Mouse (Mus musculus) spleen, postnatal 4 days (tissue): Measurements from ENCODE around the gene Esrra.

Source experiments
- DNase-seq, 2 experiments: peaks; one replicate each; pipeline ENCODE4 v3.0.0; 2022; ENCODE audit warnings: low spot score in 2 of 2

The Esrra gene

DNA sequence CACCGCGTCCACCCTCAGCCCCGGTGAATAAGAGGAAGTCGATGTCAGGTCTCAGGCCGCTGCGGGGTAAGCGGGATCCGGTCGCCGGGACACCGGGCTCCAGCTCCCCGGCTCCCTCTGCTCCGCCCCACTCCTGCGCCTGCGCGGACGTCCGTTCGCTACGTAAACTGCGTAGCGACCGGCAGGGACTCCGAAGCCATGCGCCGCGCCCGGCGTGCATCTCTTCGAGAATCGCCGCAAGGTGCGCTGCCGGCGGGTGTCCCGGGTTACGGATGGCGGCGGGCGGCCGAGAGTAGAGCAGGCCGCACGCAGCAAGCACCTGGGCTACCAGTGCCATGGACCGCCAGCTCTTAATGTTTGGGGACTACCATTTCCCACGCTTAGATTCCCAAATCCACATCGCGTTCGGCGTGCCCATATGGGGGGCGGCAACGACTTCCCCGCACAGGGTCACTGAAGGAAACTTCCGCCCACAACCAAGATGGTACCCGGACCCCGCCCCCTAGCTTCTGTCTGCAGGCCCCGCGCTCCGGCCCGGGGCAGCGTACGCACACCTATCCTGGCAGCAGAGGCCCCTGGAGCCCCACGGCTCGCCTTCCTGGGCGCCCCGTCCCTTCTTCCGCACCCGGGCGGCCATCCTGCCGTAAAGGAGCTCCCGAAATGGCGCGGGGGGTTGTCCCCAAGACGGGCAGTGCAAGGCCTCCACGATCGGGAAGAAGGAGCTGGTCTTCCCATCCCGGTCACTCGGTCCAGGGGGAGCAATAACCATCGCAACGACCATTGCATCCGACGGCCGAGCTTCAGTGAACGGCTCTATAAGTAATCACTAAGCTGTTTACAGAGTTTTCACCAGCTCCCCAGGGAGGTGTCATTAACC lies 20.0 kb upstream of the Esrra start, which contains the start of gene Bad:
Bad (plus strand) TSS at position 490 of the 877 bp plus-strand sequence.
- peak; percentile 95 to 99 for DNase-seq

DNA sequence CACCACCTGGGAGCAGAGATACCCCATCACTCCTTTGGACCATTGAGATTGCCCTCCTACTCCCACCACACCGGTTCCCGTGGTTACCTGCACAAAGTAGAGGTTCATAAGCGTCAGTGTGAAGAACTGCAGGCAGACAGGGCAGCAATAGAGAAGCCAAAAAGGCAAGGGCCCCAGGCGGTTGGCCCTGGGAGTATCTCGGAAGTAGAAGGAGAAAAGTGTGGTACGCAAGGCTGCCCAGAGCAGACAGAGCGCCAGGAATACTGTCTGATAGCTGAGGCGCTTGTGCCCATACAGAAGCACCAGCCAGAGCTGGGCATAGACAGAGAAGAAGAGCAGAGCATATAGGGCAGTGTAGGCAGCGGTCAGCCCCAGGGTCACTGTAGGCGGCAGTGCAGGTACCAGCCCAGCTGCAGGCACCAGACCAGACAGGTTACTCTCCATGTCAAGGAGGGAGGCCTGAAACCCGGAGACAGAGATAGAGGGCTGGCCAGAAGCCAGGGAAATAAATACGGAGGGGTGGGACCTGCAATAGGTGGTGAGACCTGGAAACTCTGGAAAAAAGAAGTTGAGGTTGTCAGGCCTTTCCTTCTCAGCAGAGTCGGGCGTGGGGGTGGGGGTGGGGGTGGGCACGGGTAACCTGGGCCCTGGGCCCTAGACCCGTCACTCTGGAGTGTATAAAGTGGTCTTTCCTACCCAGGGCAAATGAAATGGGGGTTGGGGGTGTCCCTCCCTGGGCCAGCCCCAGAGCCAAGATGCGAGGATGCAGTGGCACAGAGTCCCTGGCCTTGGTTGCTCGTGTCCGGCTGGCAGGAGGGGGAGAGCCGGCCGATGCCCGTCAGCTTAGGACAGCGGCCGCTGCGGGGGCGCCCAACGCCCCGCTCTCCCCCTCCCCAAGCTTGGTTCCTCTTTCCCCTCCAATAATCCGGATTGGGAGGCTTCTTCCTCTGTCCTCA lies 19.1 kb upstream of the Esrra start:
- peak in 1 of 2 experiments; percentile 65 for DNase-seq

DNA sequence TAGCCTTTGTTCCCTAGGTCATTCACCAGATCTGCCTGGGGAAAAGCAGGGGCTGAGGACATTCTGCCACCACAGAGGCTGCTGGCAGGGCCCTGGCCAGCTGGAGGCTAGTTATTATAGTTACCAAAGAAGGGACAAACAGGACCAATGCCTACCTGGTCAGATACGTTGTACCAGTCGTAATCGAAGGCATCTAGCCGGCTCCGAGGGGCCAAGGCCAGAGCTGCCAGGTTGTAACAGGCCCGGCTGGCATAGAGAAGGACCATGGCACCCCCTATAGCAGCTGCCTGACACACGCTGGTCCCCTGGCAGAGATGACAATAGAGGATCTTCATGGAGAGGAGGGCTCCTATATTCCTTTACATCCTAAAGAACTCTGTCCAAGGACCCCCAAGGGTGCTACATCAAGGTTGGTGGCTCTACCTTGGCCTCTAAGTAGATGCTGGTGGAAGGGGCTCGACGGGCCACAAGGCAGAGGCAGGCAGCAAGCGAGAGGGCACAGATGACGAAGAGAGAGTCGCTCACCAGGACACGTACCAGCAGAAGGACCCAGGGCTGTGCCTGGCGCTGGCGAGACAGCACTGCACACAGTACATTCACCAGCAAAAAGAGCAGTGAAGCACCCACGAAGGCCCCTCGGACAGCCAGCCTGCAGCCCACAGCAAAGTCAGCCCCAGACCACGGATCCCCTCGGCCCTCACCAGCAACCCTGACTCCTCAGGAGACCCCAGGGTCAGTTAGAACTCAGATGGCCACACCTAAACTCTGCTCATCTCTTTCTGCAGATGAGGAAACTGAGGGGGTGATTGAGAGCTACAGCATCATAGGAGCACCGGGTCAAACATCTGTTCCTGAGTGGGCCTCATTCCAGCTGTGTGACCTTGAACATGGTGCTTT lies 17.7 kb upstream of the Esrra start:
- peak in 1 of 2 experiments; percentile 63 for DNase-seq

DNA sequence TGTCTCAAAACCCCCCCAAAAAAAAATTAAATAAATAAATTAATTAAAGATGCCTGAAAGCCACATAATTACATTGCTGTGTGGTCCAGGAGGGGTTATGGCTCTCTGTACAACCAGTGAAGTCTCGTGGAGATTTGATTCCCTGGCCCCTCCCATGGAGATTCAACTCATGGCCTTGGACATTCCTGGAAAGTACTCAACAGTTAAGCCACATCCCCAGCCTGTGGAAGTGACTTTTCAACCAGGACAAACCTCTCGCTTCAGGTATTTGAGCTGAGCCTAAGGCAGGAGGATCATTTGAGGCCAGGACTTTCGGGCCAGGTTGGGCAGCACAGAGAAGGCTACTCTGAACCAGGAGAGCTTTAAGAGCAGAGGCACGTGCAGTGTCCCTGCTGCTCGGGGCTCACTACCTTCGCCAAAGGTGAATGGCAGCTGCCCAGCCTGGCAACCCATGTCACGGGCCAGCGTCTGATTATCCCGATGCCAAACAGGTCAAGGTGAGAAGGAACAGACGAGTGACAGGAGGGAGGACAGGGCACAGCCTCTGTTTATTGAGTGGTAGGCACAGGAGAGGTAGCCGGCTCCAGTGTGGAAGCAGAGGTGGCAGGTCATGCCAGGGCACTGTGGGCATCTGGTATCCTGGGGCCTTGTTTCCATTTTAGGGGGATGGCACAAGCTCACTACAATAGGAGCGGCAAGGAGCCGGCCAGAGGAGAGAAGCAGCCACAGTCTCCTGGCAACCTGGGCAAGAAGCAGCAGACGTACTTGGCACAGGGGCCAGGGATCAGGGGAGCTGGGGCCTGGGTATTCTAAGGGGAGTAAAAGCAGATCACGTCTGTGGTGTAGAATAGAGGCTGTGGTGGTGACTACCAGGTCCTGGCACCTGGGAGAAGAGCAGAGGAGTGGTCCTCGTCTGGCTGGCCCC lies 16.2 kb upstream of the Esrra start:
- no peak for DNase-seq

DNA sequence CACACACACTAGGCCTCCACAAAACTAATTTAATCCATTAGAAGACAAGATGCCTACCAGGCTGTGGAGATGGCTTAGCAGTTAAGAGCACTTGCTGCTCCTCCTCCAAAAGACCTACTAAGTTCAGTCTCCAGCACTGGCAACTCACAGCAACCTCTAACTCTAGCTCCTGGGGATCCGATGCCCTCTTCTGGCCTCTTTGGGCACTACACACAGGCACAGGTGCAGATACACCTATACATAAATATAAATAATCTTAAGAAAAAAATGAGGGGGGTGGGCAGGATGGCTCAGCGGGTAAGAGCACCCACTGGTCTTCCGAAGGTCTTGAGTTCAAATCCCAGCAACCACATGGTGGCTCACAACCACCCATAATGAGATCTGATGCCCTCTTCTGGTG lies 14.7 kb upstream of the Esrra start:
- peak; percentile 44 to 80 for DNase-seq

DNA sequence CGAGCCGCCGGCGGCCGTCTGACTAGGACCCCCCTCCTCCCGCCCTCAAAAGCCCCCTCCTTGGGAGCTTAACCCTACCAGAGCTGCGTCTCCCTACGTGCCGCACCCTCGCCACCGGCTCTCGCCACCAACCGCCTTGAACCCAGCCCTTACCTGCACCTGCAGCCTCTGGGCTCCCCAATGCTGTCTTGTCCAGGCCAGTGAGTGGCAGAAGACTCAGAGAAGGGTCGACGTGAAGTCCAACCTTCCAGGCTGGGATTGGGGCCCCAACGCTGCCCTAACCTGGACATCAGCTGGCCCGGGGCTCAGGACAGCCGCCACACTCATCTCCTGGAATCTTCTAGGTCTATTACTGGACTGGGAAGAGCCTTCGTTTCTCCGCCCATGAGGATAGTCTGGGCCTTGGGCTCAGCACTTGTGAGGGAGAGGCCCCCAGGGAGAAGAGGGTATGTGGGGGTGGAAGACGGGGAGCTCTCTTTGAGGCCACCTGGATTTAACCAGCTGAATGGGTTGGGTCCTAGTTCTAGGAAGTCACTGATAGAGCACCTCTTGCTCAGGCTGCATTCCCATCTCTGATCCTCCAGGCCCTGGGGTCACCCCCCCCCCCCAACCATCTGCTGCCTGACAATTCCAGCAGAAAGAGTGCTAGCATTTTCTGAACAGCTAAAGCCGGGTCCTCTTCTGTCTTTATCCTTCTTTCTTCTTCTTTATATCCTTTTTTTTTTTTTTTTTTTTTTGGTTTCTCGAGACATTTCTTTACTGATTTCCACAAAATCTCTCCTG lies 12.8 kb upstream of the Esrra start, which contains the start of gene Kcnk4:
Kcnk4 (minus strand) TSS at position 321 of the 783 bp plus-strand sequence.
- DNase-seq: peak in 1 of 2 experiments; percentile 64

DNA sequence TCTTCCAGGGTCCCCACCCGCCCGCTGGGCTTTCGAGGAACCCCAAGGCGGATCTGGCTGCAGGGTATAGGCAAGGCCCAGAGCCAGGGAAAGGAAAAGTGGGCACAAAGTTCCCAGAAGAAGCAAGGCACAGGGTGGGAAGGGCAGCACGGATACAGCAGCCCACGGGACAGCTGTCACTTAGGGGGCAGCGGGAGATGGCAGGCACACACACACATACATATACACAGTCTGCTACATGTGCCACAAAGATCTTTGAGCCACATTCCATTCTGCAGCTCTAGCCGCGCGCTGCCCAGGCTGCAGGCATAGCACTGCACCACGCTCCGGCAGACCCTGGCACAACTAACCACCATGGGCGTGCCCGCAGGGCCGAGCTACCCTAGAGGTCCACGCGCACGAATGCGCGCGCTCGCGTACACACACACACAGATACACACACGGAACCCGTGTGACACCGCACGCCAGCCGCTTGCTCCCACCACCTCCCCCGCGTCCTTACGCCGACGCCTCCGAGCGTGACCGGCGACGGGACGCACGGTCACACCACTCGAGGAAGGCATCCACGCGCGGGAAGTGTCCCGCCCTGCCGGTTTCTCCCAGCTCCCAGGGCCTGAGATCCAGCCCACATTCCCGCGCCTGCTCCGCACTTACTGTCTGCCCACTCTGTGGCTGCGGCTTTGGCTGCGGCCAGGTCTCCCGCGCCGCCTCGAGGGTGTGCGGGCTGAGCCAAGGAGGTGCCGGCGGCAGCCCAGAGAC lies 12.0 kb upstream of the Esrra start:
- peak in 1 of 2 experiments; percentile 68 for DNase-seq

DNA sequence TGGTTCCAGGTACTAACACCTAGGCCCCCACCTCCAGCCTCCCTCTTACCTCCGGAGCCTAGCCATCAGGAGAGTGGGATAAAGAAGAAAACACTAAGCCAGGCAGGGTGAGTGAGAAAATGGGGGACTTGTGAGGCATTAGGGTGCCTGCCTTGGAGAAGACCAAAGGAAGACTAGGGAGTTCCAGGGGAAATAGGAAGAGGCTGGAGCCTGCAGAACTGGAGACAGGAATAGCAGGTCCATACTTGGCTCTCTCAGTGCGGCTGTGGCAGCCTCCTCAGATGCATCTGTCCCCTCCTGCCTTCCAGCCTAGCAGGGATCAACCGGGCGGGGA lies 11.5 kb upstream of the Esrra start:
- DNase-seq: no peak

DNA sequence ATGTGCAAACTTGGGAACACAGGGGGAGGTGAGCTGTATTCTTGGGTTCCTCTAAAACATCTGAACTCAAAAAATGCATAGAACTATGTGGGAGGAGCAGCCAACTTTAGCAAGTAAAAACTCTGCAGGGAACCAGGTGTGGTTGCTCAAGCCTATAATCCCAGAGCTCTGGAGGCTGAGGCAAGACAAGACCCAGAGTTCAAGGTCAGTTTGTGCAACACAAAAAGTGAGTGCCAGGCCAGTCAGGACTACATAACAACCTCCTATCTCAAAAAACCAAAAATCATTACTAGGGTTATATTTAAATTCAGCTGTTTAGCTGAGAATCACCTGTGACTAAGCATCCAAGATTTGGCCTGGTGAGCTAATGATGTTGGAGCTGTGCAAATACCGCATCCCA lies 10.4 kb upstream of the Esrra start:
- DNase-seq: no peak

DNA sequence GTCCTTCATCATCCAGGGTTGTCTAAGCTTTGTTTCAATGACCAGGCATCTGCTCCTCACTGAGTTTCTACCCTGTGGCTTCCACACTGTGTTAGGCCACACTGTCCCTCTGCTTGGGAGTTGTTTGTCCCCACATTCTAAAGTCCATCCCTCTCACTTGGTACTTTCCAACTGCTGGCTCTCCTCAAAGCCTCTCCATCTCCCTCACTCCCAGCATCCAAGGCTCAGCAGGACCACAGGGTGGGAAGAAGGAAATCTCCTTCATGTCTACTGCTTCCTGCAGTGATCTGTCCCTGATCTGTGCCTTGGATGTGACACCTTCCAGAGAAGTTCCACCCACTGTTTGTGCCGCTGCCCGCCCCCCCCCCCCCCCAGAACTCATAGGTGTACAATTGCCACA lies 9.4 kb upstream of the Esrra start:
- DNase-seq: no peak

DNA sequence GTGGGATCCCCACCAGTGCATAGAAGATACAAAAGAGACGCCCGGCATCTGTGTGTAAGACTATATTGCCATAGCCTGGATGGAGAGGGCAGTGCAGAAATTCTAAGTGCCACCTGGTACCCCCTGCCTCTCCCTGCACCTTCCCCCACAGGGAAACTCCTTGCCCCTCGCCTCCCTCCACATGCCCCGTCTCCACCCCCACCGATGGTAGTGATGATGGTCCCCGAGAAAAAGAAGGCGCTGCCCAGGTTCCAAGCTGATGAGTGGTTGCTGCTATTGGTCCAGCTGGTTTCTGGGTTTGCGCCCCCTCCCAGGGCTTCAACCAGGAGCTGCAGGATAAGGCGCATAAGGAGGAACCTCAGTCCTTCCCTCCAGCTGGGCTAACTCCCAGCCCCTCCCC lies 6.5 kb upstream of the Esrra start:
- peak in 1 of 2 experiments; percentile 58 for DNase-seq

DNA sequence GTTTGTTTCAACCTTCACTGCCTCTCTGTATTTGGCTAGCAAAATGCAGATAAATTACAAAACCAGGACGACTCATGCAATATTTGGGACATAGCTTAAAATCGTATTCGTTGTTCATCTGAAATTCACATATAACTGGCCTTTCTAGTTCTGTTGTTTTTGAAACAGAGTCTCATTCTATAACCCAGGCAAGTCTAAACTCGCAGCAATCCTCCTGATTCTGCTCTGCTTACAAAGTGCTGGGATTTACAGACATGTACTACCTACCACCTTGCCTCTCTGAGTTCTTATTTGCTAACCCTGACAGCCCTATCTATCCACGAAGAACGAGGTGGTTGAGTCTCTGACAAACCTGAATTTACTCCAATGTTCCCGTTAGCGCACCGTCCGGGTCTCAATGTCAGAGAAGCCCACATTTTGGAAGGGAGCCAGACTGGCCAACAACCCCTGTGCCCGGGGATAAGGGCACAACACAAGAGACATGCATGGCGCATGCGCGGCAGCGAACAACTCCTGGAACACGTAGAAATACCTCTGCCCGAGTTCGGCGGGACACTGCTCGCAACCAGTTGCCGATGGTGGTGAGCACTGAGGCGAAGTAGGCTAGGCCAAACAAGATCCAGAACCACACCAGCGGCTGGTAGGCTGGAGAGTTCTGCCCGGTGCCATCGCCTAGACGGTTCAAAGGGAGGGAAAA lies 5.1 kb upstream of the Esrra start:
- DNase-seq: peak in 1 of 2 experiments; percentile 68

DNA sequence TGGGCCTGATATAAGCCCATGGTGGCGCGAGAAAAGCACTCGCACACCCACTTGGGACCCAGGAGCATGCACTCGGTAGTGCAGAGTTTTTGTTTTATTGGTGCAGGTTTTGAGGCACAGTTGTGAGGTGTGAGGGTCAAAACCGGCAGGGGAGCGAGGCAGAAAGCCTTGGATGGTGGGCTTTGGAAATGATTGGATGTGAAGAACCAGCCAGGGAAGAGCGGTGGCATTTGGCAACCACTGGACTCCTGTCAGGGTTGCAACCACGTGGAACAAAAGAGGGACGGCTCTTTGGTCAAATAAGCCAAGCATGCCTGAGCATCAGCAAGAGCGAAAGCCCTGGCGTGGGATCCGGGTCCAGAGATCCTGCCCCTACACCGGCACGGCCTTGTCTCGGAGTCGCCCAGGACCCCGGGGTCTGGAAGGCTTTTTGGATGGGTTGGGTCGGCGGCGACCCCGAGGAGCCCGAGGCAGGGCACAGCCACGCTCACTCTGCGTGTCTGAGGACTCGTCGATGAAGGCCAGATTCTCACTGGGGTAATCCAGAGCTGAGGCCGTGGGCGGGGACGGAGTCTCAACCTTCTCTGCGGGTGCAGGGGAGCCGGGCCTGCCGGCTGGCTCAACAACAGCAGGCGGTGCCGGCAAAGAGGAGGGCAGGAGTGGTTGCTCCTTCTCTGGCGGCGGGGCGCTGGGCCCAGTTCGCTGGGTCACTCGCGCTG lies 4.2 kb upstream of the Esrra start:
- DNase-seq: peak in 1 of 2 experiments; percentile 69

DNA sequence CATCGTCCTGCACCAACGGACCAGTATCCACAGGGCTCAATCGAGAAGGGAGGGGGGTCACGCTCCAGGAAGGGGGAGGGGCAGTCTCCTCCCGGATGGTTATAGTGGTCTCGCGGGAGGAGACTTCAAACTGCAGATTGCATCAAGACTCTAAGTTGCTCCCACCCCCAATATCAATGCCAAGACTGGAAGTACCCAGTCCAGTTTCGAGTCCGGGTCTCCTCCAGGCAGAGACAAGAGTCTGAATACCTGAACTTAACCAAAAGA lies 3.6 kb upstream of the Esrra start, which contains the start of gene Catsperz:
Catsperz (minus strand) TSS at position 74 of the 267 bp plus-strand sequence.
- DNase-seq: no peak

DNA sequence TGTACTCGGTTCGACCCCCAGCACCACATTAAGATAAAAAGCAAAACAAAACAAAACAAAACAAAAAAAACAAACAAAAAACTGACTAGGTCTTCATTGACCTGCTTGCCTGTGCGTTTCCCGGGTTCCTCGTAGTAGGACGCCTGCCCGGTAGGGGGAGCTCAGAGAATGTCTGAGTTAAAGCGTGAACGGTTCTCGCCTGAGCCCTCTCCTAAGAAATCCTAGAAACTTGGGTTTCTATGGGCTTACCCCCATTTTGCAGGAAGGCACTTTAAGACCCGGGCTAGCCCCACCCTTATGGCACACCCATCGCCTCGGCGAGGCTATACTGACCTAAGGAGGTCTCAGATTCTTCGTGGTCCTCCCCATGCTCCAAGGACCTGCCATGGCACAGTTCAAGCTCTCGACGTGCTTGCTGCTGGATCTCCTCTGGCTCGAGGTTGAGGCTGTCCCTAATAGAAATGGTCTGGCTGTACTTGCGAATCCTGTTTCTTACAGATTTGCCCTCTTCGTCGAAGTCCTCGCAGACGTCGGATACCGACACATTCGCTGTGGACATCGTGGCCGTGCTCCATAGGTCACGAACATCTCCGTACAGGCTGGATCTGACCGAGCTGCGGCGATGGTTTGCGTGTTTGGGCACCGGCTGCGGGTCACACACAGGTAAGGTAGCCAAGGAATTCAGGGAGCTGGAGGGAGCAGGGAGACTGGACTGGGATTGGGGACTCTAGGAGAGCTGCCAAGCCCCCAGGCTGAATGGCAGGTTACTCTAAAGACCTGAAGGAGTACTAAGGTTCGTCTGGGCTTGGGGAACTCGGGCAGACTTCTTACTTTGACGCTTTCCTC lies 3.1 kb upstream of the Esrra start:
- peak; percentile 83 to 95 for DNase-seq

DNA sequence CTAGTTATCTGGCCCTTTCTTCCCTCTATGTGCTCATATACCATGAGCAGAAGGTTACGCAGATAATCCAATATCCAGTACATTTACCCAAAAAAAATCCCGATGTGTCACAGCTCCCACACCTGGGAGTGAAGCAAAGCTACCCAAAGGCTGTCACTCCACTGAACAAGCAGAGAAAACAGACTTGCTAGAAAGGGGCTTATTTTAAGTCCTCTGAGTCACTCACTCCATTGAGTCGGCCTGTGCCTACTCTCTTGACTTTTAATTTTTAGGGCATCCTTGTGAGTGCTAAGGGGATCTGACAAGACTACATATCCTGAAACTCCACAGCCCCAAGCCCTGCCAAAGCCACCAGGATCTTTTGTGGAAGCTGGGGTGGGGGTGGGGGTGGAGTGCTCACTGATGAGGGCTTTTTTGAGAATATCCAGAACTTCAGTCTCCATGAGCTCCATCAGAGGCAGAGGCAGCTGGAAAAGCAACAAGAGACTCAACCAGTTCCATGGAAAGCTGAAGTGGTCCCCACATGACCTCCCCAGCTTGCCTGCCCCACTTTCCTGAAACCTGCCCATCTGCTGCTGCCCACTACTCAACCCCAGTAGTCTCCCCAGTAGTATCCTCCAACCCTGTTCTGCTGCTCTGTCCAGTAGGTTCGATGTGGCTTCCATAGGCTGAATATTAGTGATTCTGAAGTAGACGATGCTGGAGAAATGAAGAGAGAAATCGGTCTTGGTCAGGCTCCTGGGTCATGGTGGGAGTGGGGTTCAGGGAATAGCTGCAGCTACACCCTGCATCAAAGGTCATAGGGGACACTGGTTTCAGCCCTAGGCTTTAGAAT lies 1.5 kb upstream of the Esrra start:
- peak in 1 of 2 experiments; percentile 59 for DNase-seq
